Mouse (Mus musculus) retina, embryonic 14.5 days (tissue): ENCODE measurements at regions not wholly inside any gene's neighbourhood (a gene's known extent, or its start where the extent isn't known, plus 50 kb on each side); places are given as distances from the start of the nearest gene placed in this dataset.

Experiments used
- DNase-seq: peaks from one replicate; pipeline ENCODE4 v3.0.0-alpha.2; 2015; ENCODE audit warnings: low spot score

DNA sequence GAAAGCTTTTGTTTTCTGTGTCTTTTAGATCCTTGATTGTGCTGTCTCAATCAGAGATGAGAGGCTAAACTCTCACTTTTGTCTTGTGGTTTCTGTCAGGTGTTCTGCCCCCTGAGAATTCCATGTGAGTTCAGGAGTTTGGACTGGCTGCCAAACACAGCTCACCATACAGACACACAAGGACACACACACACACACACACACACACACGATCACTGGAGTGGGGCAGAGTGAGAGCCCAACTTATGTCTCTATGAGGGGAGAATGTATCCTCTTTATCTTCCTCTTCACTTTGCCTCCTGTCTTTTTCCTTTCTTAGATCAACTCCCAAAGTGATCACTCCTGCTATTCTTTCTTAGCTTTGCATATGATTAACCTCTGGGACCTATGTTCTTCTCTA lies 652.3 kb downstream of the Pcdh17 start:
- DNase-seq: no peak

DNA sequence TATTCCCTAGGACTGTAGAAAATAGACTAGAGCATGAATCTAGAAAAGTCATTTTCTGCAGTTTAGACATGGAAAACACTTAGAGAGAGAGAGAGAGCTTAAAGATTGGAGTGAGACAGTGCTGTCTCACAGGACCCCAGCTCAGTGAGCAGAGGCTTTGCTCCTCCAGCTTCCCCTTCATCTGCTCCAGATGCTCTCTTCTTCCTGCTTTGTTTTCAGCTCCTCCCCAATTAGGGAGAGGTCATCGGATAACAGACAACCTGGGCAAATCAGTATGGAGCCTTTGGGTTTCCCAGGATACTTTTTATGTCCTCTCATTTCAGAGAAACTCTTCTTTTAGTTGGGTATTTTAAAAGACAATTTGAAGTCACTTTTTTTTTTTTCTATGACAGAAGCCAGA lies 653.7 kb downstream of the Pcdh17 start:
- DNase-seq: peak; percentile 13
